Mouse (Mus musculus) forebrain, embryonic 16.5 days (tissue): ENCODE data around the gene Cdc37l1. TPM values are rescaled to one million over a fixed set of nuclear protein-coding genes. Genes with fewer than 3 reads are reported as not detected.

ENCODE experiments used
- ATAC-seq: fragments of 200-750 bp; cut with Nextera tagmentation; 2 replicates; pipeline ENCODE4 v1.8.0; 2017; ENCODE audit warnings: mild to moderate bottlenecking, moderate library complexity
- H3K27ac ChIP-seq: fragments of 300-500 bp; sonication (generic); 2 replicates; pipeline ENCODE4 v1.5.1; 2014; ENCODE audit warnings: low read length, control low read depth
- H3K27me3 ChIP-seq: fragments of 300-500 bp; sonication (generic); replicated peaks from 2 replicates; pipeline ENCODE4 v1.6.1; 2014; ENCODE audit warnings: low read length; ENCODE audit not compliant: control insufficient read depth, insufficient read depth
- H3K36me3 ChIP-seq: fragments of 300-500 bp; sonication (generic); 2 replicates; pipeline ENCODE4 v1.6.1; 2014; ENCODE audit not compliant: control insufficient read depth, insufficient read depth
- H3K4me1 ChIP-seq: fragments of 300-500 bp; sonication (generic); replicated peaks from 2 replicates; pipeline ENCODE4 v1.6.1; 2014; ENCODE audit warnings: low read length; ENCODE audit not compliant: control insufficient read depth, insufficient read depth
- H3K4me2 ChIP-seq: fragments of 300-500 bp; sonication (generic); 2 replicates; pipeline ENCODE4 v1.6.1; 2014; ENCODE audit warnings: mild to moderate bottlenecking, low read length, control low read depth
- H3K4me3 ChIP-seq: fragments of 300-500 bp; sonication (generic); replicated peaks from 2 replicates; pipeline ENCODE4 v1.5.1; 2014; ENCODE audit warnings: mild to moderate bottlenecking, low read length, control low read depth
- H3K9ac ChIP-seq: fragments of 300-500 bp; sonication (generic); replicated peaks from 2 replicates; pipeline ENCODE4 v1.6.1; 2014; ENCODE audit warnings: low read depth, low read length, control low read depth
- H3K9me3 ChIP-seq: fragments of 300-500 bp; sonication (generic); 2 replicates; pipeline ENCODE4 v1.6.1; 2016; ENCODE audit warnings: low read length; ENCODE audit not compliant: control insufficient read depth
- WGBS: fragments of 180-500 bp; shearing (Covaris S2); extraction: QIAGEN DNeasy Blood & Tissue Kit; methylation state at CpG from one replicate; pipeline ENCODE4 v1.1.7; 2014; 5-methylcytosine and 5-hydroxymethylcytosine counted together
- polyA plus RNA-seq: library from polyadenylated mRNA; unstranded; fragments of >200 nt; fragmentation: Nextera tagmentation; extraction: Ambion mirVana; gene quantifications from 2 replicates; pipeline ENCODE4 v1.2.1, GENCODE M21; 2015

Cdc37l1 gene
- 56.6 and 57.6 TPM in 2 replicates for polyA plus RNA-seq

- Histone ChIP-seq H3K4me2 (peak within 1 kb of the TSS; percentile 73), H3K27ac (peak within 1 kb of the TSS; percentile 80), H3K27me3 (no peaks in the 10 kb centered on the region), H3K9ac (peak within 1 kb of the TSS; percentile 90), H3K36me3 (peaks cover 7% of the 10 kb centered on the region; the same call in 1 of the 2 replicates), H3K4me3 (peak within 1 kb of the TSS; percentile 99), H3K4me1 (peaks cover 24% of the 10 kb centered on the region), H3K9me3 (no peaks in the 10 kb centered on the region)
- ATAC-seq, result peak; percentile 96
- 0% methylated on average over 37 of the region's 37 CpGs for WGBS
Observed at GRCm38 (mm10) chr19:28990194-28990589, at the start of gene Cdc37l1. Cdc37l1 (plus strand) TSS chr19:28990352.

- WGBS, result 72% methylated on average over 4 of the region's 4 CpGs
- no peak overlapping the region for H3K4me3 ChIP-seq
Observed at GRCm38 (mm10) chr19:28941271-28941670, 48.9 kb upstream of the Cdc37l1 start.

GRCm38 (mm10) chr19:28946782-28947181 is 43.4 kb upstream of the Cdc37l1 start:
- WGBS, result 64% methylated on average over 4 of the region's 4 CpGs
- no peak overlapping the region for H3K4me3 ChIP-seq
- no peak overlapping the region for H3K4me2 ChIP-seq
- H3K9me3 ChIP-seq, result no peaks in the 10 kb centered on the region
- no peaks in the 10 kb centered on the region for H3K27me3 ChIP-seq
- no peaks in the 10 kb centered on the region for H3K36me3 ChIP-seq
- no peaks in the 10 kb centered on the region for H3K4me1 ChIP-seq
- H3K9ac ChIP-seq, result no peak overlapping the region
- no peak for ATAC-seq
- no peak overlapping the region for H3K27ac ChIP-seq

More at GRCm38 (mm10) chr19:28941271-28941670, 48.9 kb upstream of the Cdc37l1 start:
- no peaks in the 10 kb centered on the region for H3K9me3 ChIP-seq
- H3K4me1 ChIP-seq, result no peaks in the 10 kb centered on the region
- no peak overlapping the region for H3K4me2 ChIP-seq
- H3K36me3 ChIP-seq, result no peaks in the 10 kb centered on the region
- H3K9ac ChIP-seq, result no peak overlapping the region
- no peaks in the 10 kb centered on the region for H3K27me3 ChIP-seq
- H3K27ac ChIP-seq, result no peak overlapping the region
- ATAC-seq, result no peak

GRCm38 (mm10) chr19:28947311-28947710 is 42.8 kb upstream of the Cdc37l1 start:
- H3K4me1 ChIP-seq, result no peaks in the 10 kb centered on the region
- H3K36me3 ChIP-seq, result no peaks in the 10 kb centered on the region
- no peak overlapping the region for H3K9ac ChIP-seq
- 67% methylated on average over 2 of the region's 2 CpGs for WGBS
- no peak overlapping the region for H3K4me3 ChIP-seq
- H3K27ac ChIP-seq, result no peak overlapping the region
- H3K27me3 ChIP-seq, result no peaks in the 10 kb centered on the region
- H3K9me3 ChIP-seq, result no peaks in the 10 kb centered on the region
- no peak for ATAC-seq
- H3K4me2 ChIP-seq, result no peak overlapping the region

GRCm38 (mm10) chr19:28951251-28951650 is 38.9 kb upstream of the Cdc37l1 start:
- ATAC-seq, result no peak
- H3K9me3 ChIP-seq, result no peaks in the 10 kb centered on the region
- H3K9ac ChIP-seq, result no peak overlapping the region
- H3K27me3 ChIP-seq, result no peaks in the 10 kb centered on the region
- H3K4me1 ChIP-seq, result no peaks in the 10 kb centered on the region
- no peaks in the 10 kb centered on the region for H3K36me3 ChIP-seq
- 46% methylated on average over 5 of the region's 5 CpGs for WGBS
- no peak overlapping the region for H3K4me2 ChIP-seq
- H3K27ac ChIP-seq, result no peak overlapping the region
- no peak overlapping the region for H3K4me3 ChIP-seq

GRCm38 (mm10) chr19:28963113-28963512 is 27.0 kb upstream of the Cdc37l1 start:
- H3K9me3 ChIP-seq, result no peaks in the 10 kb centered on the region
- no peak for ATAC-seq
- peak overlapping the region; percentile 88 for H3K4me2 ChIP-seq
- peaks cover 23% of the 10 kb centered on the region for H3K4me1 ChIP-seq
- no peaks in the 10 kb centered on the region for H3K27me3 ChIP-seq
- WGBS, result 21% methylated on average over 3 of the region's 3 CpGs
- peak overlapping the region; percentile 94 for H3K4me3 ChIP-seq
- H3K36me3 ChIP-seq, result no peaks in the 10 kb centered on the region
- H3K9ac ChIP-seq, result no peak overlapping the region; the same call in 1 of the 2 replicates
- H3K27ac ChIP-seq, result peak overlapping the region; percentile 89

- H3K9me3 ChIP-seq, result no peaks in the 10 kb centered on the region
- H3K27me3 ChIP-seq, result no peaks in the 10 kb centered on the region
- peaks cover 23% of the 10 kb centered on the region for H3K4me1 ChIP-seq
- peak overlapping the region; percentile 90 for H3K9ac ChIP-seq
- H3K36me3 ChIP-seq, result no peaks in the 10 kb centered on the region
- peak overlapping the region; percentile 89 for H3K27ac ChIP-seq
- 1% methylated on average over 4 of the region's 4 CpGs for WGBS
- ATAC-seq, result no peak
- H3K4me2 ChIP-seq, result peak overlapping the region; percentile 88
- peak overlapping the region; percentile 94 for H3K4me3 ChIP-seq
Observed at GRCm38 (mm10) chr19:28963513-28963841, 26.7 kb upstream of the Cdc37l1 start.

- ATAC-seq, result peak; percentile 93
- H3K9ac ChIP-seq, result peak within 1 kb of the TSS; percentile 90
- H3K4me3 ChIP-seq, result peak within 1 kb of the TSS; percentile 94
- H3K27ac ChIP-seq, result peak within 1 kb of the TSS; percentile 89
- H3K4me2 ChIP-seq, result peak within 1 kb of the TSS; percentile 88
- no peaks in the 10 kb centered on the region for H3K36me3 ChIP-seq
- H3K9me3 ChIP-seq, result no peaks in the 10 kb centered on the region
- no peaks in the 10 kb centered on the region for H3K27me3 ChIP-seq
- H3K4me1 ChIP-seq, result peaks cover 23% of the 10 kb centered on the region
- 0% methylated on average over 61 of the region's 73 CpGs for WGBS
Observed at GRCm38 (mm10) chr19:28963842-28964551, 26.2 kb upstream of the Cdc37l1 start, which contains the start of gene Plpp6. Plpp6 (plus strand) TSS chr19:28963953.

- no peaks in the 10 kb centered on the region for H3K9me3 ChIP-seq
- H3K36me3 ChIP-seq, result no peaks in the 10 kb centered on the region
- H3K27ac ChIP-seq, result peak overlapping the region; percentile 89; the same call in 1 of the 2 replicates
- H3K4me3 ChIP-seq, result peak overlapping the region; percentile 94
- H3K9ac ChIP-seq, result peak overlapping the region; percentile 90
- peak; percentile 16 for ATAC-seq
- H3K4me1 ChIP-seq, result peaks cover 23% of the 10 kb centered on the region
- WGBS, result 6% methylated on average over 16 of the region's 16 CpGs
- H3K4me2 ChIP-seq, result peak overlapping the region; percentile 88
- H3K27me3 ChIP-seq, result no peaks in the 10 kb centered on the region
Observed at GRCm38 (mm10) chr19:28964552-28964903, 25.6 kb upstream of the Cdc37l1 start.
